Mouse (Mus musculus) left cerebral cortex, postnatal 10 days (tissue): ENCODE results near the gene Rpl23. TPM values are rescaled to one million over a fixed set of nuclear protein-coding genes. Genes with fewer than 3 reads are reported as not detected.

ENCODE experiments used
- DNase-seq, 2 experiments: peaks; one replicate each; pipeline ENCODE4 v3.0.0; 2021 to 2022; ENCODE audit warnings: low spot score in 2 of 2, mixed read lengths in 1 of 2; ENCODE audit errors: extremely low spot score in 1 of 2
- intact Hi-C: fragments of 180-260 bp; cut with DNase I; formaldehyde crosslinking; loops from one replicate; pipeline ENCODE4 v1.15.1; 2025
- total RNA-seq, 2 experiments: library from RNA; stranded (reverse); gene quantifications; 2 replicates each; pipeline ENCODE4 v1.2.3; 2021

The Rpl23 gene
- total RNA-seq: 100 to 1,000 TPM; 423 to 456 TPM

GRCm38 (mm10) chr11:97781832-97782563, at the start of gene Rpl23:
Rpl23 (minus strand) TSS chr11:97782437.
- peak; percentile 99 to 100 for DNase-seq
- intact Hi-C loops: loop anchor here (5.0 kb wide), 1 partner anchor 100 kb away; the partner anchor contains the start of gene Fbxo47

- DNase-seq: no peak
- intact Hi-C loops: no loop called here
Measured at GRCm38 (mm10) chr11:97832001-97832400, 49.8 kb upstream of the Rpl23 start.

GRCm38 (mm10) chr11:97830501-97830900, 48.3 kb upstream of the Rpl23 start:
- DNase-seq: no peak
- intact Hi-C loops: no loop called here

GRCm38 (mm10) chr11:97829913-97830476, 47.8 kb upstream of the Rpl23 start:
- DNase-seq: peak in 1 of 2 experiments; percentile 23
- intact Hi-C loops: no loop called here

GRCm38 (mm10) chr11:97829365-97829764, 47.1 kb upstream of the Rpl23 start:
- DNase-seq: no peak
- intact Hi-C loops: no loop called here

- no peak for DNase-seq
- intact Hi-C loops: no loop called here
Measured at GRCm38 (mm10) chr11:97827654-97828053, 45.4 kb upstream of the Rpl23 start.

- intact Hi-C loops: no loop called here
- DNase-seq: peak in 1 of 2 experiments; percentile 17
Measured at GRCm38 (mm10) chr11:97826414-97826813, 44.2 kb upstream of the Rpl23 start.

GRCm38 (mm10) chr11:97825971-97826370, 43.7 kb upstream of the Rpl23 start:
- DNase-seq: no peak
- intact Hi-C loops: no loop called here

GRCm38 (mm10) chr11:97825295-97825694, 43.1 kb upstream of the Rpl23 start:
- intact Hi-C loops: no loop called here
- peak in 1 of 2 experiments; percentile 40 for DNase-seq

GRCm38 (mm10) chr11:97824895-97825294, 42.7 kb upstream of the Rpl23 start:
- DNase-seq: peak in 1 of 2 experiments; percentile 65
- intact Hi-C loops: no loop called here

- no peak for DNase-seq
- intact Hi-C loops: no loop called here
Measured at GRCm38 (mm10) chr11:97824168-97824567, 41.9 kb upstream of the Rpl23 start.

- intact Hi-C loops: no loop called here
- peak in 1 of 2 experiments; percentile 59 for DNase-seq
Measured at GRCm38 (mm10) chr11:97822840-97823603, 40.8 kb upstream of the Rpl23 start.

GRCm38 (mm10) chr11:97821401-97822064, 39.3 kb upstream of the Rpl23 start:
- intact Hi-C loops: no loop called here
- DNase-seq: no peak

GRCm38 (mm10) chr11:97820840-97821239, 38.6 kb upstream of the Rpl23 start:
- intact Hi-C loops: no loop called here
- no peak for DNase-seq

GRCm38 (mm10) chr11:97819923-97820322, 37.7 kb upstream of the Rpl23 start:
- intact Hi-C loops: no loop called here
- no peak for DNase-seq

GRCm38 (mm10) chr11:97819102-97819501, 36.9 kb upstream of the Rpl23 start:
- no peak for DNase-seq
- intact Hi-C loops: no loop called here

- DNase-seq: peak in 1 of 2 experiments; percentile 71
- intact Hi-C loops: no loop called here
Measured at GRCm38 (mm10) chr11:97818571-97818970, 36.3 kb upstream of the Rpl23 start.

- intact Hi-C loops: no loop called here
- no peak for DNase-seq
Measured at GRCm38 (mm10) chr11:97818003-97818402, 35.8 kb upstream of the Rpl23 start.

GRCm38 (mm10) chr11:97817379-97817778, 35.1 kb upstream of the Rpl23 start:
- no peak for DNase-seq
- intact Hi-C loops: no loop called here
